Mouse (Mus musculus) bone marrow macrophage, adult 2 months (primary cell): ENCODE data around the gene Fbxl17. TPM values are rescaled to one million over a fixed set of nuclear protein-coding genes. Genes with fewer than 3 reads are reported as not detected.

ENCODE experiments used
- H3K27ac ChIP-seq: 2 replicates; pipeline ENCODE4 v1.5.1; 2012; ENCODE audit warnings: low read depth, low read length; ENCODE audit not compliant: insufficient read depth
- H3K4me1 ChIP-seq: 2 replicates; pipeline ENCODE4 v1.6.1; 2012; ENCODE audit warnings: low read length; ENCODE audit not compliant: control insufficient read depth, insufficient read depth
- H3K4me3 ChIP-seq: 2 replicates; pipeline ENCODE4 v1.5.1; 2012; ENCODE audit warnings: mild to moderate bottlenecking, low read length, moderate library complexity; ENCODE audit not compliant: insufficient read depth
- CTCF ChIP-seq: IDR thresholded peaks from 2 replicates; pipeline ENCODE4 v1.5.1; 2012; ENCODE audit warnings: low read depth, mild to moderate bottlenecking, low read length, moderate library complexity
- POLR2A ChIP-seq: IDR thresholded peaks from 2 replicates; pipeline ENCODE4 v1.6.1; 2012; ENCODE audit warnings: mild to moderate bottlenecking, low read depth, low read length, borderline replicate concordance
- polyA plus RNA-seq: library from polyadenylated mRNA; stranded (reverse); fragments of >200 nt; gene quantifications from 2 replicates; pipeline ENCODE4 v1.2.4, GENCODE M21; 2012; ENCODE audit not compliant: missing spikeins, insufficient read depth, insufficient read length

Fbxl17 gene
- polyA plus RNA-seq, 1 experiment = 21.2 TPM

DNA sequence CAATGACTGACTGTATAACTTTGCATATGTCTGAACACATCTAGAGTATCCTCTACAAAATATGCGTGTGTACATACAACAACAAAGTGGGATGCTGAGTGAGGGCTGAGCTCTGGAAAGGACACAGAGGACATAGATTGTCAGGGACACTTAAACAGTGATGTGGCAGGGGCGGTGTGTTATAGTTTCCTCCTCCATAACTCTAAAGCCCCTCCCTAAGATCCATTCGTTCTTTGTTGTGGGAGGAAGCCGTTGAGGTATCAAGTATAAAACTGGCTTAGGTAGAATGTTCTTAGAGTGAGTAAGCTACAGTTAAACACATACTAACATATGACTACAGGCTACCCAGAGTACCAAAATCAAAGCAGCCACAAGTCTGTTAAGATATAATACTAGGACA is 94.3 kb downstream of the Fbxl17 start:
- Histone ChIP-seq H3K27ac (no peak overlapping the region), H3K4me3 (no peak overlapping the region), H3K4me1 (peaks cover 18% of the 10 kb centered on the region)
- TF ChIP-seq CTCF (no peak), POLR2A (no peak)

- no peak overlapping the region for H3K4me3 ChIP-seq
- H3K27ac ChIP-seq = no peak overlapping the region
- TF ChIP-seq POLR2A (no peak), CTCF (no peak)
- peaks cover 18% of the 10 kb centered on the region for H3K4me1 ChIP-seq
These were observed 94.8 kb downstream of the Fbxl17 start for GRCm38 (mm10) chr17:63404968-63405367.

DNA sequence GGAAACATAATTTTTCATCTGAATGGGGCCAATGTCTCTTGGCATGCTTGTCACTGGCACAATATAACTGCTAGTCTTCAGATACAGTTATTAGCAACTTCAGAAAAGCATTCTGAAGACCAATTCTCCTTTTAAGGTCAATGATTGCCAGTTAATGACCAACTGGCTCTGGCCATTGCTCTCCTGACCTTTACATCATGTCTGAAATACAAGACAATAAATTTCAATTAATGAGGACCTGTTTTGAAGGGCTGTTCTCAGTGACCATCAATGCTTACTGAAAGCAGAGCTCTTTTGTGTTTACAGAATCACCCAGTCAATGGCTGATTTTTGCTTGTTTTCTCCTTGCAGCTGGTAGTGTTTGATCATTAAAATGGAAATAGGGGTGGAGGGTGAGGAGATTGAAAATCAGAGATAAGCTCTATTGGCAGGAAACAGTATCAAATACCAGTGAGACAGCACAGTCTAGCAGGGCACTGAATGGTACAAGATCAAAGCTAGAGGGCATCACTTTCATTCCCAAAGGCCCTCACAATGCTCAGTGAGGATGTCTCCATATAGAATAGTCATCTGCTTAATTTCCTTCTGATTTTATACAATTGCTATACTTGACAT is 95.9 kb downstream of the Fbxl17 start:
- H3K4me3 ChIP-seq = no peak overlapping the region
- peaks cover 21% of the 10 kb centered on the region for H3K4me1 ChIP-seq
- TF ChIP-seq CTCF (no peak), POLR2A (no peak)
- H3K27ac ChIP-seq = no peak overlapping the region

GRCm38 (mm10) chr17:63402741-63403681 is 96.8 kb downstream of the Fbxl17 start:
- Histone ChIP-seq H3K27ac (no peak overlapping the region), H3K4me3 (no peak overlapping the region), H3K4me1 (peaks cover 21% of the 10 kb centered on the region)
- no peak for TF ChIP-seq POLR2A
- TF ChIP-seq CTCF = no peak

GRCm38 (mm10) chr17:63402170-63402569 is 97.6 kb downstream of the Fbxl17 start:
- Histone ChIP-seq H3K4me1 (peaks cover 21% of the 10 kb centered on the region), H3K4me3 (no peak overlapping the region), H3K27ac (no peak overlapping the region)
- TF ChIP-seq CTCF (no peak), POLR2A (no peak)

- H3K4me1 ChIP-seq = peaks cover 21% of the 10 kb centered on the region
- TF ChIP-seq CTCF = no peak
- TF ChIP-seq POLR2A = no peak
These were observed 99.2 kb downstream of the Fbxl17 start for GRCm38 (mm10) chr17:63400640-63401039.

DNA sequence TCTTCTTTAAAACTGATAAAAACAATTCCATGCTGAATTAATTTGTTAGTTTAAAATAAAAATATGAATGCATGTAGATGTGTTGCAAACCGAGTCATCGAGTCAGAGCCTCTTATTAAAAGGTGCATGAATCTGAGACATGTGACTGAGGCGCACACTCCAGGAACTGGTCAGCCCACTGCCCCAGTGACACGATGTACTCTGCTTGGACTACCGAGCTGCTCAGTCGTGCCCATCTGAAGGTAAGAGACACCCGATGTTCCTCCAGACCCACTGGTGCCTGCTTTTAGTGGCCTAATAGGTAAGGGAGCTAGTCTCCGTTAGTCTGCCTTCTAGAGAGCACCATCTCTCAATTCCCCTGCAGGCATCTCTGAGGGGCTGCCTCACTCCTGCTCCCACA is 100.0 kb downstream of the Fbxl17 start:
- H3K4me1 ChIP-seq = peaks cover 19% of the 10 kb centered on the region
- H3K27ac ChIP-seq = no peak overlapping the region
- TF ChIP-seq CTCF (no peak), POLR2A (no peak)
- H3K4me3 ChIP-seq = no peak overlapping the region

More at GRCm38 (mm10) chr17:63400640-63401039, 99.2 kb downstream of the Fbxl17 start:
- no peak overlapping the region for H3K4me3 ChIP-seq
- no peak overlapping the region for H3K27ac ChIP-seq

DNA sequence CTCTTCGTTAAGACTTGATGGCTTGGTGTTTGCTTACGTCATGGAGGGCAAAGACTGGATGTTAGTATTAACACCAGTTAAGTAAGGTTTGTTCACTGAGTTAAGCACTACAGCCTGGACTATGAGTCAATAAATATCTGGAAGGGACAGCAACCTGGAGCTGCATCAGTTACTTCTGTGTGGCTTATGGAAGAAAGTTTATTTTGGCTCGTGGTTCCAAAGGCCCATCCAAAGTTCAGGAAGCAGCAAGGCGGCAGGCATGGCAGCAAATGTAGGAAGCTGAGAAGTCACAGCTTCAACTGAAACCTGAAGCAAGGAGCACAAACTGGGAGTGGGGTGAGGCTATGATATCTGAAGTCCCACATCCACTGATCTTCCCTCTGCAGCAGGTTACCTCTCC is 108.3 kb downstream of the Fbxl17 start:
- Histone ChIP-seq H3K4me3 (no peak overlapping the region), H3K4me1 (peaks cover 7% of the 10 kb centered on the region; the same call in 1 of the 2 replicates), H3K27ac (no peak overlapping the region)
- TF ChIP-seq CTCF = no peak
- TF ChIP-seq POLR2A = no peak

DNA sequence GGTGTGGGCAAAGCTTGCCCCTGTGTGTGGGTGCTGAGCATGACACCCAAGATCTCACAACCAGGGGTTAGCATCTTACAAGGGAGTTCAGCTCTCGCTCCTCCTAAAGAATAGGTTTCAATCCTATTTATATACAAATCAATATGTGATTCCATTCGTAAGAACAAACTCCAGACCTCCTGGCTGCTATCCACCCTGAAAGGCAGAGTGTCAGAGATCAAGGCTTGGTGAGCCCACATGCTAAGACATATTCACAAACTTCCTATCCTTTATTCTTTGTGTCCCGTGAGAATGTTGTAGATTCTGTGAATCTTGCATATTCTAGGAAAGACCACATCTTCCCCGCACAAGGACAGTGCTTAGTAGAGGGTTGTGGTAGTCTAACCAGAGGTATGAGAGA is 108.9 kb downstream of the Fbxl17 start:
- H3K4me3 ChIP-seq = no peak overlapping the region
- no peak for TF ChIP-seq CTCF
- TF ChIP-seq POLR2A = no peak
- H3K4me1 ChIP-seq = peaks cover 7% of the 10 kb centered on the region; the same call in 1 of the 2 replicates

GRCm38 (mm10) chr17:63370977-63371376 is 128.8 kb downstream of the Fbxl17 start:
- no peak for TF ChIP-seq CTCF
- no peak for TF ChIP-seq POLR2A
- peak overlapping the region; percentile 74 for H3K27ac ChIP-seq

More for the DNA sequence above, 108.9 kb downstream of the Fbxl17 start:
- H3K27ac ChIP-seq = no peak overlapping the region

More at GRCm38 (mm10) chr17:63370977-63371376, 128.8 kb downstream of the Fbxl17 start:
- Histone ChIP-seq H3K4me1 (peaks cover 53% of the 10 kb centered on the region), H3K4me3 (no peak overlapping the region)
